Mouse (Mus musculus): Measurements from ENCODE around the gene B3gnt3. TPM values are rescaled to one million over a fixed set of nuclear protein-coding genes. Genes with fewer than 3 reads are reported as not detected.
"Not testable (repeated sequence)": the region's sequence is repeated elsewhere in the genome, so short reads cannot be mapped to it uniquely, and the experiment has no call there.

Gene B3gnt3
- polyA plus RNA-seq, 1 experiment from 2014 or later: 0.56 TPM

DNA sequence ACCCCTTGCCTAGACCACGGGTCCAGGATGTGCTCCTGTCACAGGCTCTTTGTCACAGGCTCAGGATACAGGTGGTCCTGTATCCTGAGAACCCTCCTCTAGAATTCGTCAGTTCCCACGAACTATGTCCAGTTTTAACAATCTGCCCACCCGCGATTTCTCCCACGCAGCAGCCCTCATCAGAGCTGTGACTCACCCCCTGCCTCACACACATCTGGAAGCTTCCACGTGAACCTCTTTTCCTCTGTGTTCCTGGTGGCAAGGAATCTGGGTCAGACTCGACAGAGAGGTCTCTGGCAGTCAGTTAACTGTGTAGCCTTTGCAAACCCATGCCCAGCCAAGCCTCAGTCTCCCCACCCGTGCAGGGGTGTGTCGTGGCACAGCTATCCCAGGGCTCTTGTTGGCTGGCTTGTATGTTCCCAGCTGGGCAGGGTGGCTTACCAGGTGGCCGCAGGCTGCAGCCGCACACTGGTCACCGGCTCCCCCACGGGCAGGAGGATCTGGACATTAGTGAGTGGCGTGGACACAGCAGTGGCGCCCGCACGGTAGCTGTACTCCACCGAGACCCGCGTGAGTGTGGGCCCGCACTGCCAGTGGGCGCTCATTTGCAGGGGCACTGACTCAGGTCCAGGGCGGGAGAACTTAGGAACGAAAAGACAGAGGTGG lies 7.7 kb upstream of the B3gnt3 start:
- Histone ChIP-seq H3K27ac (replicated peaks) (no peak overlapping the region), H3K9ac (replicated peaks) (no peak overlapping the region; the same call in 1 of the 2 replicates), H3K9me3 (replicated peaks) (no peaks in the 10 kb centered on the region), H3K4me1 (peaks cover 9% of the 10 kb centered on the region), H3K4me3 (replicated peaks) (no peak overlapping the region), H3K4me2 (peak overlapping the region; percentile 48; the same call in 1 of the 2 replicates), H3K36me3 (peaks cover 27% of the 10 kb centered on the region), H3K27me3 (replicated peaks) (peaks cover 33% of the 10 kb centered on the region)
- WGBS: 40% methylated on average over 25 of the region's 25 CpGs
- peak; percentile 27; the same call in 1 of the 2 replicates for ATAC-seq (ENCODE audit: low FRiP score)

- no peak for ATAC-seq (ENCODE audit: low FRiP score)
- 38% methylated on average over 8 of the region's 8 CpGs for WGBS
Observed at GRCm38 (mm10) chr8:71707874-71708273, 6.3 kb upstream of the B3gnt3 start.

DNA sequence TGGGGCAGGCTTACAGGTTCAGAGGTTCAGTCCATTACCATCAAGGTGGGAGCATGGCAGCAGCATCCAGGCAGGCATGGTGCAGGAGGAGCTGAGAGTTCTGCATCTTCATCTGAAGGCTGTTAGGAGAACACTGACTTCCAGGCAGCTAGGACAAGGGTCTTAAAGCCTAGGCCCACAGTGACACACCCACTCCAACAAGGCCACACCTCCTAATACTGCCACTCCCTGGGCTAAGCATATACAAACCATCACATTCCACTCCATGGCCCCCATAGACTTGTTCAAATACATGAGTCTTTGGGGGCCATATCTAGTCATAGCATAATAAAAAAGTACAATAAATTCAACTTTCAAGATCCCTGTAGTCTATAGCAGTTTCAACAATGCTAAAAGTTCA lies 1.8 kb upstream of the B3gnt3 start:
- not testable (repeated sequence) for H3K4me2 ChIP-seq; H3K4me1 ChIP-seq; H3K9me3 ChIP-seq (replicated peaks); H3K9ac ChIP-seq (replicated peaks); H3K36me3 ChIP-seq; ATAC-seq (ENCODE audit: low FRiP score); H3K4me3 ChIP-seq (replicated peaks); H3K27ac ChIP-seq (replicated peaks)
- H3K27me3 ChIP-seq (replicated peaks): peaks cover 72% of the 10 kb centered on the region

More at GRCm38 (mm10) chr8:71707874-71708273, 6.3 kb upstream of the B3gnt3 start:
- Histone ChIP-seq H3K9me3 (replicated peaks) (no peaks in the 10 kb centered on the region), H3K27me3 (replicated peaks) (peaks cover 43% of the 10 kb centered on the region), H3K4me3 (replicated peaks) (no peak overlapping the region), H3K4me2 (no peak overlapping the region), H3K9ac (replicated peaks) (no peak overlapping the region), H3K4me1 (peaks cover 9% of the 10 kb centered on the region), H3K36me3 (peaks cover 20% of the 10 kb centered on the region), H3K27ac (replicated peaks) (no peak overlapping the region)

DNA sequence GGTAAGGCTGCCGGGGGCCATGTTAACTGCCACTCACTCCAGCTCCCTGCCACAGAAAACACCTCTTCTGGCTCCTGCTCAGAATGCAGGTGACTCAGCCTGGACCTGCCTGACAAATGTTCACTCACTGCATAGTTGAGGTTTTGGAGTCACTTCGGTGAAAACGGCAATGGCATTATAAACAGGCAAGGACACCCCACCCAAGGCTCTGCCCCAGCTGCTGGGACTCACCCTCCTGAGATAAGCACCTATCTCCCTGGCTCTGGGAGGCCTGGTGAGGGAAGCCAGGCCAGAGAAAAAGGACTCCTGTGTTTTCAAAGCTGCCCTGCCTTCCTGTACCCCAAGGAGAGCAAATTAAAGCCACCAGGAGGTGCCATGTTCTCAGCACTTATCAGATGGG lies 1.3 kb upstream of the B3gnt3 start:
- Histone ChIP-seq H3K36me3 (no peaks in the 10 kb centered on the region), H3K4me3 (replicated peaks) (no peak overlapping the region), H3K9me3 (replicated peaks) (no peaks in the 10 kb centered on the region), H3K4me2 (no peak overlapping the region), H3K4me1 (peaks cover 7% of the 10 kb centered on the region; the same call in 1 of the 2 replicates), H3K9ac (replicated peaks) (no peak overlapping the region), H3K27me3 (replicated peaks) (peaks cover 72% of the 10 kb centered on the region), H3K27ac (replicated peaks) (no peak overlapping the region)
- ATAC-seq (ENCODE audit: low FRiP score): no peak
- 90% methylated on average over 3 of the region's 3 CpGs for WGBS

DNA sequence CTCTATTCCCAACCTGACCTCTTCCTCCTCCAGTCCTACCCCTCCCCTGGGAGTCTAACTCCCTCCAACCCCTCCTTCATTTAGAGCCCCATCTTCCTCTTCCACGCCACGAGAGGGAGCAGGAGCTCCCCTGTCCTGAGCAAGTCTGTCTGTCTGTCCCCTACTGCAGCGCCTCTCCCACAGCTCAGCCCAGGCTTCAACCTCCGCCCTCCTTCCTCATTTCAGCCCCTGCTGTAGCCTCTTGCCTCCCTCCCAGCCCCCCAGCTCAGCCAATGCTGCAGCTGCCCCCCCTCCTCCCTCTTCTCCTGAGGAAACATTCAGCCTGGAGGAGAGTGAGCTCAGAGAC lies 471 bp upstream of the B3gnt3 start:
- Histone ChIP-seq H3K9me3 (replicated peaks) (no peaks in the 10 kb centered on the region), H3K4me1 (peaks cover 7% of the 10 kb centered on the region; the same call in 1 of the 2 replicates), H3K27ac (replicated peaks) (no peak overlapping the region), H3K27me3 (replicated peaks) (peaks cover 67% of the 10 kb centered on the region), H3K36me3 (no peaks in the 10 kb centered on the region), H3K9ac (replicated peaks) (no peak overlapping the region), H3K4me3 (replicated peaks) (no peak overlapping the region), H3K4me2 (no peak overlapping the region)
- 35% methylated on average over 4 of the region's 4 CpGs for WGBS
- no peak for ATAC-seq (ENCODE audit: low FRiP score)

GRCm38 (mm10) chr8:71700493-71701269 lies 908 bp downstream of the B3gnt3 start:
- no peak overlapping the region for H3K9ac ChIP-seq (replicated peaks)
- 0 out of 2 replicates have a peak, but pooled peaks have one; percentile 13 for ATAC-seq (ENCODE audit: low FRiP score)
- peaks cover 7% of the 10 kb centered on the region; the same call in 1 of the 2 replicates for H3K4me1 ChIP-seq
- peaks cover 78% of the 10 kb centered on the region for H3K27me3 ChIP-seq (replicated peaks)
- peak overlapping the region; percentile 31 for H3K4me2 ChIP-seq
- WGBS: 8% methylated on average over 29 of the region's 29 CpGs
- H3K27ac ChIP-seq (replicated peaks): no peak overlapping the region
- H3K36me3 ChIP-seq: no peaks in the 10 kb centered on the region
- H3K4me3 ChIP-seq (replicated peaks): peak overlapping the region; percentile 15; the same call in 1 of the 2 replicates
- H3K9me3 ChIP-seq (replicated peaks): no peaks in the 10 kb centered on the region

- Histone ChIP-seq H3K4me1 (peaks cover 16% of the 10 kb centered on the region), H3K27me3 (replicated peaks) (peaks cover 84% of the 10 kb centered on the region)
- not testable (repeated sequence) for H3K36me3 ChIP-seq; H3K27ac ChIP-seq (replicated peaks); ATAC-seq (ENCODE audit: low FRiP score); H3K9ac ChIP-seq (replicated peaks); H3K9me3 ChIP-seq (replicated peaks); H3K4me2 ChIP-seq; H3K4me3 ChIP-seq (replicated peaks)
- WGBS: 68% methylated on average over 12 of the region's 12 CpGs
Observed at GRCm38 (mm10) chr8:71695456-71695855, 6.1 kb downstream of the B3gnt3 start.

- Histone ChIP-seq H3K27me3 (replicated peaks) (peaks cover 88% of the 10 kb centered on the region), H3K4me1 (peaks cover 20% of the 10 kb centered on the region), H3K4me2 (peak overlapping the region; percentile 52), H3K36me3 (no peaks in the 10 kb centered on the region), H3K27ac (replicated peaks) (no peak overlapping the region), H3K9me3 (replicated peaks) (no peaks in the 10 kb centered on the region), H3K4me3 (replicated peaks) (peak overlapping the region; percentile 29), H3K9ac (replicated peaks) (no peak overlapping the region)
- WGBS: 9% methylated on average over 68 of the region's 68 CpGs
- ATAC-seq (ENCODE audit: low FRiP score): no peak; the same call in 1 of the 2 replicates
Observed at GRCm38 (mm10) chr8:71693166-71694041, 8.2 kb downstream of the B3gnt3 start.

DNA sequence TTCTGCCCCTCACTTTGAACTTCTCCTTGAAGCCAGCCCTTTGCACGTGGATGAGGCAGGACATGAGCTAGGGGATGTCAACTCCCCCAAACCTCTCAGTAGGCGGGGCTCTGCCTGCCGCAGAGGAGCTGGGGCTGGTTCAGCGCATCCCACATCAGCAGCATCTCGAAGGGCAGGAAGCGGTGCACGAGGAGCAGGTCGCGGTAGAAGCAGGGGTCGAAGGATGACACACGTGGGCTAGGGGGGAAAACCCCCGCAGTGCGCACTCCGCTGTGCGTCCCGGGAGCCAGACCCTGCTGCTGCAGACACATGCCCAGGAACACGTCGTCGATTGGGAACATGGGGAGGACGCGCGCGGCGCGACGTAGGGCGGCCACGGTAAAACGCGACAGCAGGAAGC lies 9.1 kb downstream of the B3gnt3 start:
- peaks cover 93% of the 10 kb centered on the region for H3K27me3 ChIP-seq (replicated peaks)
- H3K4me3 ChIP-seq (replicated peaks): 0 out of 2 replicates have a peak overlapping the region, but pooled peaks have one; percentile 29
- H3K27ac ChIP-seq (replicated peaks): no peak overlapping the region
- no peak overlapping the region for H3K9ac ChIP-seq (replicated peaks)
- peaks cover 20% of the 10 kb centered on the region for H3K4me1 ChIP-seq
- H3K9me3 ChIP-seq (replicated peaks): no peaks in the 10 kb centered on the region
- no peaks in the 10 kb centered on the region for H3K36me3 ChIP-seq
- 0 out of 2 replicates have a peak, but pooled peaks have one; percentile 5 for ATAC-seq (ENCODE audit: low FRiP score)
- peak overlapping the region; percentile 30 for H3K4me2 ChIP-seq
- 3% methylated on average over 30 of the region's 30 CpGs for WGBS

GRCm38 (mm10) chr8:71689028-71689427 lies 12.6 kb downstream of the B3gnt3 start, which contains the start of gene Insl3:
Gene Insl3, plus strand, starts transcription at chr8:71689214.
- Histone ChIP-seq H3K4me2 (peak within 1 kb of the TSS; percentile 29), H3K4me1 (peaks cover 39% of the 10 kb centered on the region), H3K27ac (replicated peaks) (no peak within 1 kb of the TSS), H3K27me3 (replicated peaks) (peaks cover 100% of the 10 kb centered on the region), H3K36me3 (no peaks in the 10 kb centered on the region), H3K9ac (replicated peaks) (no peak within 1 kb of the TSS), H3K4me3 (replicated peaks) (peak within 1 kb of the TSS; percentile 19), H3K9me3 (replicated peaks) (no peaks in the 10 kb centered on the region)
- 2% methylated on average over 33 of the region's 33 CpGs for WGBS
- no peak for ATAC-seq (ENCODE audit: low FRiP score)

DNA sequence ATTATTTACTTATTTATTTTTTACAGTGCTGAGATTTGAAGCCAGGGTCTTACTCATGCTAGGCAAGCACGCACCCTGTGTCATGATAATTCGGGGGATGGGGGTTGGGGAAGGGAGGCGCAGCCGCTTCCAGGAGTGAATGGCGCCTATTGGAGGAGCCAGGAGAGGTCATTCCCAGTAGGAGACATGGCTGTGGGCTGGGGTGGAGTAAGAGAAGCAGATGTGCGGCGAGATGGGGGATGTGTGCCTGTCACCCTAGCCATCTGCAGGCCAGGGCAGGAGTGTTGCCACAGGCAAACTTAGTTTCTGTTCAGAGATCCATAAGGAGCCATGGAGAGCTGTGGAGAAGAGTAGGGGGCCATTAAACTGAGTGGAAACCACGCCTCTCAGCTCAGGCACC lies 14.0 kb downstream of the B3gnt3 start:
- ATAC-seq (ENCODE audit: low FRiP score): no peak
- Histone ChIP-seq H3K4me2 (no peak overlapping the region), H3K27me3 (replicated peaks) (peaks cover 100% of the 10 kb centered on the region), H3K4me3 (replicated peaks) (no peak overlapping the region), H3K27ac (replicated peaks) (no peak overlapping the region), H3K9me3 (replicated peaks) (no peaks in the 10 kb centered on the region), H3K36me3 (no peaks in the 10 kb centered on the region), H3K9ac (replicated peaks) (no peak overlapping the region), H3K4me1 (peaks cover 27% of the 10 kb centered on the region)
- 5% methylated on average over 8 of the region's 8 CpGs for WGBS

Measured in neural tube, embryonic 15.5 days (tissue).